17 mouse cellular contexts compared by ENCODE assay signal in genomic region chr6:135944358-135944757, GRCm38 (mm10).
"Had no signal": no experiment of that assay in that cellular context is flagged by ENCODE, and none has a peak within 500 bp of the region (broad histone marks: within the 10 kb centered on the region; RNA-seq: fewer than 3 reads in every experiment).

No protein-coding gene starts in this region.

- H3K9ac ChIP-seq: lung, embryonic 15.5 days; midbrain, embryonic 13.5 days; midbrain, embryonic 15.5 days; neural tube, embryonic 12.5 days; stomach, embryonic 15.5 days had no signal

- ATAC-seq: lung, postnatal 0 days; midbrain, embryonic 13.5 days; midbrain, embryonic 15.5 days had no signal

- H3K27ac ChIP-seq: lung, embryonic 15.5 days; macrophage; midbrain, embryonic 13.5 days; midbrain, embryonic 15.5 days; neural tube, embryonic 12.5 days; stomach, embryonic 15.5 days; stomach, postnatal 0 days had no signal

- DNase-seq: lung, adult 2 months; lung, postnatal 14 days; lung, postnatal 36 days; right cerebral cortex, postnatal 14 days; thymus, adult 2 months; thymus, postnatal 25 days; thymus, postnatal 4 days had no signal

- H3K36me3 ChIP-seq: lung, embryonic 15.5 days; midbrain, embryonic 13.5 days; midbrain, embryonic 15.5 days; neural tube, embryonic 12.5 days; stomach, embryonic 15.5 days had no signal

- H3K4me1 ChIP-seq: lung, embryonic 15.5 days; megakaryocyte, embryonic 14.5 days; midbrain, embryonic 13.5 days; neural tube, embryonic 12.5 days; stomach, embryonic 15.5 days had no signal

- H3K9me3 ChIP-seq: lung, embryonic 15.5 days; midbrain, embryonic 13.5 days; midbrain, embryonic 15.5 days; neural tube, embryonic 12.5 days; stomach, embryonic 15.5 days had no signal

- H3K27me3 ChIP-seq: lung, embryonic 15.5 days; megakaryocyte, embryonic 14.5 days; midbrain, embryonic 13.5 days; midbrain, embryonic 15.5 days; neural tube, embryonic 12.5 days; stomach, embryonic 15.5 days had no signal

- H3K4me3 ChIP-seq: lung, embryonic 15.5 days; megakaryocyte, embryonic 14.5 days; midbrain, embryonic 13.5 days; midbrain, embryonic 15.5 days; neural tube, embryonic 12.5 days; stomach, embryonic 15.5 days had no signal

- H3K4me2 ChIP-seq: lung, embryonic 15.5 days; midbrain, embryonic 11.5 days; midbrain, embryonic 13.5 days; midbrain, embryonic 15.5 days; neural tube, embryonic 12.5 days; stomach, embryonic 15.5 days had no signal
